Mouse (Mus musculus): ENCODE measurements around the gene Fbxo40.

Gene Fbxo40

DNA sequence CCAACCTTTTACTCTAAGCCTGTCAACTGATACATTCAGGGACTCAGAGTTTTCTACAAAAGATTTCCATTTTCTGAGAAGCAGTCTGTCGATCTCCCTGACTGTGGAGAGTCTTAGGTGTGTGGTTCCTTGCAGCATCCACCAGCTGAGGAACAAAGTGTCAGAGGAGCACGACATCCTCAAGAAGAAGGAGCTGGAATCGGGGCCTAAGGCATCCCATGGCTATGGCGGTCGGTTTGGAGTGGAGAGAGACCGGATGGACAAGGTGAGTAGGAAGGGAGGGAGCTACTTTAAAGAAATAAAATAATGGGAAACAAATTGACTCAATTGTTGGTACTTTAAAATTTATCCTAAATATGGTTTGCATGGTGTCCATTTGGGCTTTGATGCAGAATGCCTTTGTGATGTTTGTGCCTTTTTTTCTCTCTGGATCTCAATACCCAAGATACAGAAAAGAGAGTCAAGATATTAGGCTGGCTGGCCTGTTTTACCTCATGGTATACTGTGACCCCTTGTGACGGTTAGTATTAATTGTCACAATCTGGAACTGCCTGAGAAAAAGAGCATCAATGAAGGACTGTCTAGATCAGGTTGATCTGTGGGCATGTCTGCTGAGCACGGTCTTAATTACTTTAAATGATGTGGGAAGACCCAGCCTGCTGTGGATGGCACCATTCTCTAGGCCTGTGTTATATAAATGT lies 43.7 kb downstream of the Fbxo40 start:
- no peak for DNase-seq (ENCODE audit: low spot score in 2 of 2)

DNA sequence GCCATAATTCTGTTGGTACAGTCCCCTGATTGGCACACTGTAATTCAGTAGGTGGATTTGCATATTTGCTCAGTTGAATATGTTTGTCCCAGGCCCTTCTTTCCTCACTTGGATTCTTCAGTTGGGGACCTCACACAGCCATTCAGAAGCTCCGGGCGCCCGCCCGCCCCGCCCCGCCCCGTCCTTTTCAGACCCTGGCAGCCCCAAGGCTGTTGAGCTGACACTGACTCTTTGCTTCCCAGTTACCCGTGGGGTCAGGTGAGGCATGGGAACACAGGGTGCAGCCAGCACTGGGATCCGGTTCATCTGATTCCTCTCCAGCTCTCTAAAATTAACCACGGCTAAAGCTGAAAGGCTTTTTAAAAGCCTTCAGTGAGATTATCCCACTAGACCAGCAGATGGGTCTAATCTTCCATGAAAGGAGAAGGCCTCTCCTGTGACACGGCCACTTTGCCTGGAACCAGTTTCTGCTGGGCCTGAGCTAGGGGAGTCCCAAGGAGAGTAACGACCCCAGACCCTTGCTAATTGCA lies 45.3 kb downstream of the Fbxo40 start:
- DNase-seq (ENCODE audit: low spot score in 2 of 2), result no peak

DNA sequence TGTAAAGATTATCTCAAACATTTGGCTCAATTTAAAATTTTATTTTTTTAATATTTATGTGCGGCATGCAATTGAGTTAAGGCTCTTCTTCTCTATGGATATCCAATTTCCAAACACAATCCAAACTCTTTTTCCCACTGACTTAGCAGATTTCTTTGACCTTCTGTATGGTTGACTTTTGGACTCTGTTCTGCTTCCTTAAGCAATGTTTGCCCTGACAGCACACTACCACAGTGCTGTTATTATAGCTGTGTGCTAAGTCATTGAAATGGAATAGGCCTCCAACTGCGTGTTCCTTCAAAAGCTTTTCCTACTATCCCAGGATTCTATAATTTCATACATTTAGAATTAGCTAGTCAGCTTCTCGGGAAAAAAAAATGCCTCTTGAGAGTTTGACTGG lies 46.7 kb downstream of the Fbxo40 start:
- DNase-seq (ENCODE audit: low spot score in 2 of 2), result no peak

DNA sequence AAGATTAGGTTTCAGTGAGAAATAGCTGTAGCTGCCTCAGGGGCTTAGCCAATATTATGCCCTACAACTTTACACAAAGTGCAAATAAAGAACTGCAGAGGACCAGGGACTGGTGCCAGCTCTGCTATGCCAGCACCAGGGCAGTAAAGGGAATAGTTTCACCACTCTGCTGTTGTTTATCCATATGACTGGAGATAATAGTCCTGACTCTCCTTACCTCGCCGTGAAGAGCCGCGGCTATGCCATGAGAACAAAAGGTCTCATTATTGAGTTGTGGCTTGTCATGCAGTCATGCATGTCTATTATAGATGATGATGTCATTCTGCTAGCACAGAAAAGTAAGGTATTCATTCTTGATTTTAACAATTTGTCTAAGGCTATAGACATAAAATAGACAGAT lies 48.4 kb downstream of the Fbxo40 start:
- DNase-seq (ENCODE audit: low spot score in 2 of 2), result no peak

DNA sequence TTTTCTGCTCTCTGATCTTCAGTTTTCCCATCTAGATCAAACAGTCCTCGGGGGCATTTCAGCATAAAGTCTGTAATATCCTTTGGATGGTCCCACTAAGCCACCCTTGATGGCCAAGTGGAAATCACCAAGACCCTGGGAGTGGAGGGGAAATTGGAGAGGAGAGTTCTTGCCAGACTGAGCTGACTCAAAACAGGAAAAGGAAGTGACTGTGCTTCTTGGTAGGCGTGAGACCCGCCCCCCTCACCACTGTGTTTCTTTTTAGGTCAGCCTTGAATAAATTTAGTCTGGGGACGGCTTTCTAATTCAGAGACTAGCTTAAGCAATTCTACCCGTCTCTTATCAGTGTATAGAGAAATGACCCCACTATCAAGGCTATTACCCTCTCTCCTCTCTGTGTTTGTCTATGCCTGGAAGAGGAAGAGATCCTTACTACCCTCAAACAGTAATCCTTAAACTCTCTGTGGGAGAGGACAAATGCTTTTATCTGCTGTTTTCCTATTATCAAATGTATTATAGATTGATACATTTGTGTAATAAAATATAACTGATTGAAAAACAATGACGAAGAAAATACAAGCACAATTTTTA lies 49.0 kb downstream of the Fbxo40 start:
- DNase-seq (ENCODE audit: low spot score in 2 of 2), result no peak

DNA sequence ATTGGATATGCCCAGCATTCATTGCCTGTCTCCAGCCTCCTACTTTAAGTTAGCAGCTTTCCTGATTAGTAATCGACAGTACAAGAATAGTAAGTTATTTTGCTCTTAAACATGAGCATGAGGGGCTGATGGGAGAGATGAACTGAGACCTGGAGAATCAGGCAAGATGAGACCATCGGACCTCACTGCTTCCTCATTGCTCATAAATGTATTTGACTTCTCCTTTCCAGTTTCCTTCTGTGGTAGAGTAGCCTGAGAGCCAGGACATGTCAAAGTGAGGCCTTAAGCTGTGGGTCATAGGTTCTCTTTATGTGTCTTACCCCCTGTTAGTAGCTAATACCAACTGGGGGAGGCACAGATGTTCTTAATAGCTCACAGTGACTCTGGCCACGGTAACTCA lies 54.5 kb downstream of the Fbxo40 start:
- no peak for DNase-seq (ENCODE audit: low spot score in 2 of 2)

DNA sequence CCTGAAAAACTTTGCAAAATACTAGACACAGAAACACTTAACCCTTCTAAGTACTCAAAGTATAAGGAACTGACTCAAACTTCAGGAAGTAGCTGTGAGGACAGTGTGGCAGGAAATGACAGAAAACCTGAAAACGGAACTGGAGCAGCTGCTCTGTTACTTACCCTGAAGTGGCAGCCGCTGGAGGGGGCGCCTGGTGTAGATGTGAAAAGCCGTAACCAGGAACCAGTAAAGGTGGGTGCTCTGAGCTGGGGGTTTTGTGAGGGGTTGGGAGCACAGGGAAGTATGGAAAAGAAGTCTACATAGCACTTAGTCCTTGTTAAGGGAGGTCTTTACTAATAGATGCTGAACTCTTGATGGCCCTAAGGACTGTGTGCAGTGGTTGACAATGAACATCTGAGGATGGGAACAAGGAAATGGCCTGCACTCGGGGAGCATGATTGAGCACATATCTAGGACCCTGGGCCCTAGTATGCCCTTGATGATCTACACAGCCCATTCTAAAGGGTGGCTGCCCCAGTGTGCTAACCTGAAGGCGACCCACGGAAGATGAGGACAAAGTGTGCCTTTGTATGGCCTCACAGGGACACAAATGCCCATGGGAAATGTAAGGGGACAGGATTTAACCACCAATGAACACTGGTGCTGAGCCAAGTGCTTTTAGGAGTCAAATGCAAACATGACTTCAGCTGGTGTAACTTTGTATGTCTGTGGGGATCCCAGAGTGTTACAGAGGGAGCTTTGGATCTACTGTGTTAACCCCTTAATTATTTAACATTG lies 55.2 kb downstream of the Fbxo40 start, which contains the start of gene Hcls1:
Gene Hcls1 (plus strand): TSS at position 143 of the 780 bp plus-strand sequence.
- DNase-seq (ENCODE audit: low spot score in 2 of 2), result no peak

DNA sequence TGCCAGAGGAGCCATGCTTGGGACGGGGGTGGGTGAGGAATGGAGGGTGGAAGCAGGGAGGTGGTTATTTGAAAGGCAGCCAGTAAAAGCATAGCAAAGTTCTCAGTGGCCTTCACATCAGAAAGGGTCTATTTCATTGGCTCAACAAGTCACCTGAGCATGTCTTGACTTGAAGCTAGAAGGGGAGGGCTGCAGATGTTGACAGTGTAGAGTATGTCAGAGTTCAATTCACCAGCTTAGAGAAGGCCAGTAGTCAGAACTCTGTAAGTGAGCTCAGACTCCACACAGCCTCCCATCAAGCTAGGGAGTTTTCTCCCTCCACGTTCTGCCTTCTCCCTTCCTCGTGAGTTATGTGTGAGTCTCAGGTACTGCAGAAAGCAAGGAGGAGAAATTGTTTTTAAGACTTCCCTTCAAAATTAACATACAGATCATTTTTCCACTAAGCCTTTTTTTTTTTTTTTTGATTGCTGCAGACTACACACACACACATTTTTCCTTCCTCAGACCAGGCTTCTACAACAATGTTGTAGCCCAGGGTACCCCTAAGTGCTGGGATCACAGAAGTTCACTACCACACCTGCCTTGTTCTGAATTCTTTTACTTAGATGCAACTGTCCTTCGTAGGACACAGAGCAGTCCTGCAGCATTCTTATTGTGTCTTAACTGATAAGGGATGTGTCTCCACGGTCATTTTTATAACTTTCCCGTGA lies 56.0 kb downstream of the Fbxo40 start:
- no peak for DNase-seq (ENCODE audit: low spot score in 2 of 2)

DNA sequence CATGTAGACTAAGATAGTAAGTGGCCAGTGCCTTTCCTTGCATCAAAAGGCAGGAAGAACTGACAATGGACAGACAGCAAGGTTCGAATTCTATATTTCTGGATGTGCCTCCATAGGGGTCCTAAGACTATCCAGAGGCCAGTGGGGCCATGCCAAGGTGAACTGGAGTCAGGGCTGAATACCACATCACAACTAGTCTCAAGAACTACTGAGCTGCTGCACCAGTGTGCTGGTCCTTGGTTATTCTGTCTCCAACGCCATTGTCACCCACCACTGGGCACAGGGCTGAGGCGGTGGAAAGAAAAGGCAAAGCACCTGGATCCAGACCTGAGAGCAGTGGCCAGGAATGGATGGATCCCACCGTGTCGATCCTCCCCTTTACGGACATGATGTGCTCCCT lies 57.7 kb downstream of the Fbxo40 start:
- no peak for DNase-seq (ENCODE audit: low spot score in 2 of 2)

DNA sequence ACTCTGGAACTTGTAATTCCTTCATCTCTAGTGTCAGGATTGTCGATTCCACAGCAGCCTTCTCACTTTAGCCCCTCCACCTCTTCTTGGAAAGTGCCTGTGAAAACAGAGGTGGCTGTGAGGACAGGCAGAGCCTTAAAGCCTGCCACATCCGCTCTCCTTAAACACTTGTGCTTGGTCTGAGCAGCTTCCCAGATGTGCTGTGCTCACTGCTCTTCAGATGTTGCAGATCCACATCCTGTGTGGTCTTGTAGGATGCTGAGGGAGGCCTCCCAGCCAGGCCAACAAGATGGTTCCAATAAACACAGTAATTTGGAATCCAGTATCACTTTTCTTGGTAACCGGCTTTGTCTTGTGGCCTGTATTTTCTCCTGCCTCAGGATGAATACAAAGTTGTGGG lies 58.3 kb downstream of the Fbxo40 start:
- DNase-seq (ENCODE audit: low spot score in 2 of 2), result no peak

DNA sequence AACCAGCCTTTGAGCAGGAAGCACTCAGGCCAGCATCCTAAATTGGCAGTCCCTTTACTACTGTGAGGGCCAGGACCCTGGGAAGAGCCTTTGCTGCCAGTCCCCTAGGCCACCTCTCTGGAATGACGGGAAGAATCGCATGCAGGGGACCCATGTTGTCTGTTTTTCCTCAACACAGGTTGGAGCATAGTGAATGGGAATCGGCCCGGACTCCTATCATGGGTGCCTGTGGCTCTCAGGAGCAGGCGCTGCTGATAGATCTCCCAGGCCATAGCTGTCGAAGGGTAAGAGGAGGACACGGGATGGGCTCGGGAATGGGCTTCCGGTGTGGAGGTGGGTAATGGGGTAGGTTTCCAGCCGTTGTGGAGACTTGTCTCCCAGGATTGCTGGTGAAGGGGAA lies 58.9 kb downstream of the Fbxo40 start:
- no peak for DNase-seq (ENCODE audit: low spot score in 2 of 2)

DNA sequence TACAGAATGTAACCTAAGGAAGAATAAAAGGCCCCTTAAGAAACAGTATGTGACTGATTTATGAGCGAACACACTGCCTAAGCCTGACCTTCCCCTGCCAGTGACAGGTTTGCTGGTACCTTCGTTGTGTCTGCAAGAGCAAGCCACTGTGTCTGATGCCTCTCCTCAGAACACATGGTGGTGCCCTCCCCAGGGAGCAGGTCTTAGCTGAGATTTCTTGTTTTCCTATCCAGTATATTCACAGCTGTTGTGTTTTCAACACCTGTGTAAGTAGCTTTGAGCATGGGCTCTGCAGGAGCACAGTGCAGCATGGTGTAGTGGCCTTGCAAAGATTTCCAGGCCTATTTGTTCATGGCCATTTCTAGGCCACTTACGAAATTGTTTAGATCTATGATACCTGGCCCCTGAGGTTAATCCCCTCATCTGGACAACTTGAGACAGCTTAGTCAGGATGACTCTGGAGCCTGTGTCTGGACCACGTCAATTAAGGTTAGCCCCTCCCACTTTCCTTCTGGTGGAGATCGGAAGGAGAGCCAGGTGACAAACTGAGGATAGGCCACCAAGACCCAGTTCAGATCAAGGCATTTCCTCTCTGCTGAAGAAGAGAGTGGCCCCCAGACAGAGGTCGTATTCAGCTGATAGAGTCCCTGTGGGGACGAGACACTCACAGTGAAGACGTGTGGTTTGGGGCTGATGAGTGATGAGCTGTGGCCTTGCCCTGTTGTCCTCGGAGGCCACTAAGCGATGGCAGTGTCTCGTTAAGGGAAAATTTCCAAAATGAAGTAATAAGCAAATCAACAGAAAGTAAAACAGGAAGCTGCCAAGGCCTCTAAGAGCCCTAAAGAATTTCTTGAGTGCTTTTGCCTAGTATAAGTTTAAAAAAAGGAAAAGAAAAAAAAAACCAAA lies 59.8 kb downstream of the Fbxo40 start:
- DNase-seq (ENCODE audit: low spot score in 2 of 2), result no peak

DNA sequence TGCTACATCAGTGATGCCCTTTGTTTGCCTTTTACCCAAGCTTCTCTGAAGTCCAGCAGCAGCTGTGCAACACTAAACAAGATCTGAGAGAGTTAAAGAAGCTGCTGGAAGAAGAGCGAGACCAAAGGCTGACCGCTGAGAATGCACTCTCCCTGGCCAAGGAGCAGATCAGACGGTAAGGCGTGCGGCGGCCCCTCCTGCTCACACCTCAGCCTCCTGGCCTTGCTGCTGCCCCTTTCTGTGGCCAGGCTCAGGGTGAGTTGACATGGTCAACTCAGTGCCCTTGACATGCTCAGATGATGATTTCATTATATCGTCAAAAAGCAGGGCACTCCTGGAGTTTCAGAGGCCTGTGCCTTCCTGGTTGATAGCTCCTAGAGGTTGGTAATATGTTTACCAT lies 61.1 kb downstream of the Fbxo40 start:
- no peak for DNase-seq (ENCODE audit: low spot score in 2 of 2)

DNA sequence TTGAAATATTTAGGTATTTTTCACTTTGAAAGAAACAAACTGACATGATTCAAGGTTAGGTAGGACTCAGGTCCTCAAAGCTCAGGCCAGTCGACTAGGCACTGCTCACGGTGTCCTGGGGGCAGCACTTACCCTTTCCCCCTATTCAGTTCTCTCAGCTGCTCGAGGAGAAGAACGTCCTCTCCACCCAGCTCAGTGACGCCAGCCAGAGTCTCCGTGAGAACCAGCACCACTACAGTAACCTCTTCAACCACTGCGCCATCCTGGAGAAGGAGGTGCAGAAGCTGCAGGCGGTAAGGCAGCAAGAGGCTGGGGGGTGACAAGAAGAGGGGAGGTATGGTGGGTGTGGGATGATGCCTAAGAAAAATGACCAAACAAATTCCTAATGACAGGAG lies 62.2 kb downstream of the Fbxo40 start:
- DNase-seq (ENCODE audit: low spot score in 2 of 2), result no peak

DNA sequence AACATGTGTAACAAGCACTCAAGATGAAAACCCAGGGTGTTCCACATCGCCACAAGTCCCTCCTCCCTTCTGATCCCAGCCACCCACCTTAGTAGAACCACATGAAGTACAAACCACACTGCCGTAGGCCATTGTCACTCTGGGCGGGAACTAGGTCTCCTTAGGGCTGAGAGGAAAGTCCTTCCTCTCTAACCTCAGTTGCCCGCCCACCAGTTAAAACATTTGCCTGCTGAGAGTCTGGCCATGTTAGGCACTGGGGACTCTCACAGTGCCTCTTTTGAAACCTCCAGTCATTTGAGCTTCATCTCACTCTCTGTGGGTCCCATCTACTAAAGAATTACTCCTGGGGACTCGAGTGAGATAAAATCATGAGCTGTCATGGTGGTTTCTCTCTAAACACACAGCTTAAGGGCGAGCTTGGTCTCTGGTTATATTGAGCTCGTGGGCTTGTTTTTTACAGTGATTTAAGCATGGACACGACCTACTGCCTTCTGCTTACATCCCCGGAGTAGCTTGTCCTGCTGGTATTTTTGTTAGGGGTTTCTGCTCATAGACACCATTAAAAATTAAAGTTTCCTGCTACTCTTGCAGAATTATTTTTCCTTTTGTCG lies 62.7 kb downstream of the Fbxo40 start:
- no peak for DNase-seq (ENCODE audit: low spot score in 2 of 2)

DNA sequence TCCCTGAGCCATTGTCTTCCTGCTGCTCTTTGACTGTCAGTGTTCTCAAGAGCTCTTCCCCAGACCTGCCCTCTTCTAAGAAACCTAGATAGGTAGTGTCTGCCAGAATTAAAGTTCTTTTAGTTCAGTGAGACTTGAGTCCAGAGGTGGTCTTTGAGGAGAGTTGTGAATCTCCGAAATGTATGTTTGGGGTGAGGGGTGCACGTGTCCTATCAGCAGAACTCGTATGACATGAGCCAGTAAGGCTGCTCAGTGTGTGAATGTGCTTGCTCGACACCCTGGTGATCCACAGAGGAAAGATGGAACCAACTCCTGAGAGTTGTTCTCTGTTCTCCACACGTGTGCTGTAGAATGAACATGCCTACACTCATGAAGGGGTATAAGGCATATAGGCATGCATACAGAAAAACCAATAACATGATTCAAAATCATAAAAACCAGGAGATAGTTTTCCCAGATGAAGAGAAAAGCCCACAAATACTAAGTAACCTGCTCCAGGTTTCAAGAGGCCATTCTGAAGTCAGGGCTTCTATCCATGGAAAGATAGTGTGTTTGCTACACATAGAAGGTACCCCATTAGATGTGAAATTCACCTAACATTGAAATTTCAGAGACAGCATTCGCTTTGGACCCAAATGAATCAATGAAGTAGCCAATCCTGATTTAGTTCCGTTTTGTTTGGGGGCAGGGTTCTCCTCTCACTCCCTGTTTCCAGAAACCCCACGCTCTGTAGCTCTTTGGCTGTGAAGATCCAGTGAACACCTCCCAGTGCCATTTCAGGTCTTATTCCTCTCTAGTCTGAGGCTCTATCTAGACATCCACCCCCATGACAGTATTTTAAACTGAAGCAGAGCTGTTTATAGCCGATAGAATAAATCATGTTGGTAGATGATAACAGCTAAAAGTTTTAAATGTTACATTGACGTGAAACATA lies 63.5 kb downstream of the Fbxo40 start:
- no peak for DNase-seq (ENCODE audit: low spot score in 2 of 2)

DNA sequence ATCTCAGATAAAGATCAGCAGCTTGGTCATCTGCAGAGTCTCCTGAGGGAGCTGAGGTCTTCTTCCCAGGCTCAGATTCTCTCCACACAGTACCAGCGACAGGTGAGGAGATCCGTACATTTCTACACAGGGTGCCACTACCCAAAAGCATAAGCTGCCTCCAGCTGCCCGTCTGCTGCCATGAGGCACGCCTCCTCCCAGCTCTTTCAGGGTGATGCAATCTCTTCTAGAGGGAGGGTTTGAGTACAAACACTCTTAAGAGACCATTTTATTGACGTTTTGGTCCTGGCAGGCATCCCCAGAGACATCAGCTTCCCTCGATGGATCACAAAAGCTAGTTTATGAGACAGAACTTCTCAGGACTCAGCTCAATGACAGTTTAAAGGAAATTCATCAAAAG lies 64.5 kb downstream of the Fbxo40 start:
- no peak for DNase-seq (ENCODE audit: low spot score in 2 of 2)

DNA sequence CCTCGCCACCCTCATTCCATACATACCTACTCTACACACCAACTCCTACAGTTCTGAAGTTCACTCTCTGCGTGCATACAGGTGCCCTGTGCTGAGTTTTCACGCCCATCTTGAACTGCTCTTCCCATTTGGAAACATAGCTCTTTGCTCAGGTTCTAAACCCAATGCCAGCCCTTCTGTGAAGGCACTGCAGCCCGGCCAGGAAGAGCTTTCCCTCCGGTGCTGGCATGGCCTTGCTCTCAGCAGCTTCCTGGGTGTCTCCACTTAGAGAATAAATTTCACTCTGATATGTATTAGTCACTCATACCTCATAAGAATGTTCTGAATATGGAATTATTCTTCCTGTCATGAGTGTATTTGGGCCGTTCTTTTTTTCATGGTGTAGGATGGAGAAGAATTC lies 64.9 kb downstream of the Fbxo40 start:
- DNase-seq (ENCODE audit: low spot score in 2 of 2), result no peak

DNA sequence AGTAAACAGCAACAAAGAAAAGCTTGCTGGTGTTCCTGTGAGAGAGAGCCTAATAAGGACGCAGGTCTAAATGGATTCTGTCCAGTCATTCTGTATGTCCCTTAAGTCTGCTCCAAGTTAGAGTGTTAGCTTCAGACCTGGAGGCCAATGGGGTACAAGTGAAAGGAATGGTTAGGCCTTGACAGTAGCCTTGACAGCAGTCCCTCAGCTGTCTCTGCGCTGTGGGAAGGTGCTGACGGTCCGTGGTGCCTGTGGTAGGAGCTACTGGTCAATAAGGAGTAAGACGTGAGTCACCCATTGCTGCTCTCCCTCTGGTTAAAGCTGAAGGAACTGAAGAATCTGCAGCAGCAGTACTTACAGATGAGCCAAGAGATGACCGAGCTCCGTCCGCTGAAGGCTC lies 66.0 kb downstream of the Fbxo40 start:
- no peak for DNase-seq (ENCODE audit: low spot score in 2 of 2)

DNA sequence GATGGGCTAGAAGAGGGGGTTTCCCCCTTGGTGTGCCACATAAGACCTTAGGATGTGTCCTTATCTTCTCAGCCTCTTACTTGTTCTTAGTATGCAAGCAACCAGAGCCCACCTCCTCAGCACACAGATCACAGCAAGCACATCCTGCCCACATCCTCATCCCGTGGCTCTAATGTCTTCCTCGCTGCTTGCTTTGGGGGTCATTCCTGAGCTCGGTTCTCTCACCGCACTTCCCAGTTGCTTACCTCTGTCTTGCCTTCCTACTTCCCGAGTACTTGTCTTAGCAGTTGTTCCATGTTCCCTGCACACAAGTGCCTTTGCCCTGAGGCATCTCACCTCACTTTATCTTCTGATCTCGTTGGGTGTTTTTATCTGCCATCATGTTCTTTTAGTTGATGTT lies 68.3 kb downstream of the Fbxo40 start:
- no peak for DNase-seq (ENCODE audit: low spot score in 2 of 2)
